Mouse (Mus musculus): ENCODE results near the gene Thsd7a. TPM values are rescaled to one million over a fixed set of nuclear protein-coding genes. Genes with fewer than 3 reads are reported as not detected.

Gene Thsd7a
- polyA plus RNA-seq, 1 experiment, result 0.42 TPM

- TF ChIP-seq CTCF (IDR thresholded peaks at IDR 0.05; ENCODE audit: borderline replicate concordance, control insufficient read depth, extremely low read depth, insufficient read depth, low read length, poor library complexity) (no peak), POLR2A (IDR thresholded peaks at IDR 0.05; ENCODE audit: control insufficient read depth, extremely low read depth, insufficient read depth, low read length, poor library complexity) (no peak)
- Histone ChIP-seq H3K4me3 (ENCODE audit: control insufficient read depth, insufficient read depth, low read length) (no peak overlapping the region), H3K27ac (ENCODE audit: control insufficient read depth, insufficient read depth, low read length) (no peak overlapping the region), H3K27me3 (ENCODE audit: control insufficient read depth, insufficient read depth, low read length) (no peaks in the 10 kb centered on the region), H3K36me3 (ENCODE audit: control insufficient read depth, insufficient read depth, low read length) (no peaks in the 10 kb centered on the region), H3K4me1 (replicated peaks; ENCODE audit: control insufficient read depth, insufficient read depth, low read length) (no peaks in the 10 kb centered on the region)
- DNase-seq, result peak; percentile 11
- WGBS, result 23% methylated on average over 7 of the region's 7 CpGs
Observed at GRCm38 (mm10) chr6:12315070-12315909, 433.9 kb downstream of the Thsd7a start.

DNA sequence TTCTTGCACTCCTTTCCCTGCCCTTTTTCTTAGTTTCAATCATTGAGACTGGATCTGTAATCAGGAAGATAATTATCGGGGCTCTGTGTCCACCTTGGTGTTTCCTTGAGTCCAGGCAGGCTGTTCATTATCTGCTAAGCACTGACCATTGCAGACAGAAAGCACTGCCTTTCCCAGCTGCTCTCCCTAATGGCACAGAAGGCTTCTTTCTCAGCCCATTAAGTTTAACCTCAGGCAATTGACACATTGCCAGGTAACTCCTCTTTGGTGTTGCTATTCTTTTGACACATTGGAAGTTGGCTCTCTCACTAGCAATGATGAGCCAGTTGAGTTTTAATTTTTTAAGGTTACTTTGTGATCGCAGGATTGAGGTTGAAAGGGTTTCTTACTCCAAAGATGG is 441.7 kb downstream of the Thsd7a start:
- Histone ChIP-seq H3K36me3 (ENCODE audit: control insufficient read depth, insufficient read depth, low read length) (no peaks in the 10 kb centered on the region), H3K4me1 (replicated peaks; ENCODE audit: control insufficient read depth, insufficient read depth, low read length) (no peaks in the 10 kb centered on the region), H3K27ac (ENCODE audit: control insufficient read depth, insufficient read depth, low read length) (no peak overlapping the region), H3K27me3 (ENCODE audit: control insufficient read depth, insufficient read depth, low read length) (no peaks in the 10 kb centered on the region), H3K4me3 (ENCODE audit: control insufficient read depth, insufficient read depth, low read length) (no peak overlapping the region)
- DNase-seq, result no peak
- TF ChIP-seq CTCF (IDR thresholded peaks at IDR 0.05; ENCODE audit: borderline replicate concordance, control insufficient read depth, extremely low read depth, insufficient read depth, low read length, poor library complexity) (no peak), POLR2A (IDR thresholded peaks at IDR 0.05; ENCODE audit: control insufficient read depth, extremely low read depth, insufficient read depth, low read length, poor library complexity) (no peak)
- WGBS, result 92% methylated on average over 2 of the region's 2 CpGs

- WGBS, result 91% methylated on average over 15 of the region's 15 CpGs
- no peak for DNase-seq
- Histone ChIP-seq H3K4me1 (replicated peaks; ENCODE audit: control insufficient read depth, insufficient read depth, low read length) (no peaks in the 10 kb centered on the region), H3K27me3 (ENCODE audit: control insufficient read depth, insufficient read depth, low read length) (no peaks in the 10 kb centered on the region), H3K36me3 (ENCODE audit: control insufficient read depth, insufficient read depth, low read length) (no peaks in the 10 kb centered on the region), H3K27ac (ENCODE audit: control insufficient read depth, insufficient read depth, low read length) (no peak overlapping the region), H3K4me3 (ENCODE audit: control insufficient read depth, insufficient read depth, low read length) (no peak overlapping the region)
- TF ChIP-seq POLR2A (IDR thresholded peaks at IDR 0.05; ENCODE audit: control insufficient read depth, extremely low read depth, insufficient read depth, low read length, poor library complexity) (no peak), CTCF (IDR thresholded peaks at IDR 0.05; ENCODE audit: borderline replicate concordance, control insufficient read depth, extremely low read depth, insufficient read depth, low read length, poor library complexity) (no peak)
Observed at GRCm38 (mm10) chr6:12262641-12263400, 486.4 kb downstream of the Thsd7a start.

Data from thymus, adult 2 months (tissue).